Mouse (Mus musculus) midbrain, postnatal 0 days (tissue): ENCODE results near the gene Tmem274. TPM values are rescaled to one million over a fixed set of nuclear protein-coding genes. Genes with fewer than 3 reads are reported as not detected.
A peak's percentile ranks its signal among the peaks of the same experiment; 100 is the strongest.

Source experiments
- ATAC-seq: fragments of 200-750 bp; cut with Nextera tagmentation; 2 replicates; pipeline ENCODE4 v1.8.0; 2017; ENCODE audit warnings: moderate number of reproducible peaks, mild to moderate bottlenecking, moderate TSS enrichment, moderate library complexity; ENCODE audit not compliant: low FRiP score
- DNase-seq: peaks from one replicate; pipeline ENCODE4 v3.0.0-alpha.2; 2015; ENCODE audit warnings: low spot score
- H3K27ac ChIP-seq: fragments of 300-500 bp; sonication (generic); 2 replicates; pipeline ENCODE4 v1.5.1; 2014; ENCODE audit warnings: low read depth, mild to moderate bottlenecking, low read length, mixed read lengths
- H3K27me3 ChIP-seq: fragments of 300-500 bp; sonication (generic); 2 replicates; pipeline ENCODE4 v1.6.1; 2014; ENCODE audit warnings: low read length, control low read depth, mixed read lengths; ENCODE audit not compliant: insufficient read depth
- H3K36me3 ChIP-seq: fragments of 300-500 bp; sonication (generic); 2 replicates; pipeline ENCODE4 v1.6.1; 2014; ENCODE audit warnings: low read length, control low read depth, mixed read lengths; ENCODE audit not compliant: insufficient read depth
- H3K4me1 ChIP-seq: fragments of 300-500 bp; sonication (generic); 2 replicates; pipeline ENCODE4 v1.6.1; 2014; ENCODE audit warnings: mild to moderate bottlenecking, control low read depth, antibody characterized with exemption, low read length, mixed read lengths; ENCODE audit not compliant: insufficient read depth
- H3K4me2 ChIP-seq: fragments of 300-500 bp; sonication (generic); 2 replicates; pipeline ENCODE4 v1.6.1; 2014; ENCODE audit warnings: low read depth, mild to moderate bottlenecking, low read length, mixed read lengths; ENCODE audit not compliant: poor library complexity, severe bottlenecking
- H3K4me3 ChIP-seq: fragments of 300-500 bp; sonication (generic); 2 replicates; pipeline ENCODE4 v1.5.1; 2014; ENCODE audit warnings: low read depth, mild to moderate bottlenecking, low read length, moderate library complexity
- H3K9ac ChIP-seq: fragments of 300-500 bp; sonication (generic); replicated peaks from 2 replicates; pipeline ENCODE4 v1.6.1; 2014; ENCODE audit warnings: mild to moderate bottlenecking, low read length, moderate library complexity, mixed read lengths; ENCODE audit not compliant: poor library complexity, severe bottlenecking
- H3K9me3 ChIP-seq: fragments of 300-500 bp; sonication (generic); 2 replicates; pipeline ENCODE4 v1.6.1; 2016; ENCODE audit warnings: low read length, control low read depth
- CTCF ChIP-seq: IDR thresholded peaks from 2 replicates; pipeline ENCODE4 v1.5.1; 2016; ENCODE audit warnings: antibody characterized with exemption, mild to moderate bottlenecking
- WGBS: fragments of 180-500 bp; shearing (Covaris S2); extraction: QIAGEN DNeasy Blood & Tissue Kit; methylation state at CpG from one replicate; pipeline ENCODE4 v1.1.7; 2014; 5-methylcytosine and 5-hydroxymethylcytosine counted together
- polyA plus RNA-seq: library from polyadenylated mRNA; unstranded; fragments of >200 nt; fragmentation: Nextera tagmentation; extraction: Ambion mirVana; gene quantifications from 2 replicates; pipeline ENCODE4 v1.2.1, GENCODE M21; 2015
- total RNA-seq: library from RNA; depleted of rRNA; stranded (reverse); fragments of >200 nt; gene quantifications from 2 replicates; pipeline ENCODE4 v1.2.3, GENCODE M21; 2014

Tmem274 gene
- total and polyA plus RNA-seq, 2 experiments from 2014 or later: not detected

DNA sequence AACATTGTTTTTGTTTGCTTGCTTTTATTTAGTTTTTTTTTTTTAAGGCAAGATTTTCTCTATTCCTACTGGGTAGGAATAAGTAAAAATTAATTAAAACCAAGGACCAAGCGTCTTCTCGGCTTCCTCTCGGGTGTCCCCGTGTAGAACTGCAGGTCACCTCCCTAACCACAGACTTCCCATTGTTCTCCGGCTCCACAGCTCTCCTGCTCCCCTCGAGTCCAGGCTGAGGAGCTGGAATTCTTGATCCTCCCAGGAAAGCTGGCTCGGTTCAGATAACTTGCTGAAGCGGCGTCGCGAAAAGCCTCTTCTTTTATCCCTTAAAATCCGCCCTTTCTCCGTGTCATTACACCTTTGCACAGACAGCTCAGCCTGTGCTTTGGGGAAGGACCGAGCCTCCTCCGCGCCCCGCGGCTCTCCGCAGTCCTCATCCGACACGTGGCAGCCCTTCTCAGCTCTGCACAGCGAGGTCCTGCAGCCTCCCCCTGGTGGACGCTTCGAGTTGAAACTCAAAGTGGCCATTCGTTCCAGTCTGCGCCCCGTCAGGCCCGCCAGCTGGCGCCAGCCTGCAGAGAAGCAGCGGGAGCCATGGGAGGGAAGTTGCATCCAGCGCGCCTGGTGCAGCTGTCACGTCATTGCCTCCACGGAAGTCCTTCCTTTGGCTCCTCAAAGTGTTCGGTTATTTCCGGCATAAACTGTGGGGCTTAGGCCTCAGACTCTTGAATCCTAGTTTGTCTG lies 32.0 kb upstream of the Tmem274 start:
- Histone ChIP-seq H3K9ac (peak overlapping the region; percentile 65), H3K4me2 (peak overlapping the region; percentile 54), H3K27me3 (no peaks in the 10 kb centered on the region), H3K9me3 (no peaks in the 10 kb centered on the region), H3K4me3 (peak overlapping the region; percentile 33), H3K4me1 (no peaks in the 10 kb centered on the region), H3K27ac (peak overlapping the region; percentile 89), H3K36me3 (no peaks in the 10 kb centered on the region)
- peak; percentile 98 for TF ChIP-seq CTCF
- DNase-seq (peak; percentile 97), ATAC-seq (peak; percentile 96)
- WGBS: under 1% methylated on average over 36 of the region's 36 CpGs

DNA sequence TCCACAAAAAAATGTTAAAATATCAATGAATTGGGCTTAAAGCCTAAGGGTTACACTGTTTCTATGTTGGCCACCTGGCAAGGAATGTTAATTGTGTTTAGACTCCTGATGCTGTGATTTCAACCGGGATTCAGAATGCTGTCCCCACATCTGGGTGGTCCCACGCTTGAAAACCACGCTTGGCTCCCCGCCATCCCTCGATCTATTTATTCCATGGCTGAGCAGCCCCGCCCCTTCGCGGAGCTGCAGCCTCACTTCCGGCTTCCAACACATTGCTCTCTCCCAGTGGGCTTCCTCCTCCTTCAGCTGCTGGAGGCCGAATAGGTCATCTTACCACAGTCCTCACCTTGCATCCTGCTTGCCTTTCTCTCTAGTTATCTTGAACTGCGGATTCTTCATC lies 31.3 kb upstream of the Tmem274 start:
- H3K4me1 ChIP-seq: no peaks in the 10 kb centered on the region
- DNase-seq (peak; percentile 75), ATAC-seq (peak; percentile 75)
- H3K4me2 ChIP-seq: peak overlapping the region; percentile 54
- H3K36me3 ChIP-seq: no peaks in the 10 kb centered on the region
- H3K27ac ChIP-seq: peak overlapping the region; percentile 89
- 0 out of 2 replicates have a peak overlapping the region, but pooled peaks have one; percentile 65 for H3K9ac ChIP-seq
- no peaks in the 10 kb centered on the region for H3K9me3 ChIP-seq
- no peak for TF ChIP-seq CTCF
- peak overlapping the region; percentile 33; the same call in 1 of the 2 replicates for H3K4me3 ChIP-seq
- H3K27me3 ChIP-seq: no peaks in the 10 kb centered on the region
- 2% methylated on average over 11 of the region's 11 CpGs for WGBS

DNA sequence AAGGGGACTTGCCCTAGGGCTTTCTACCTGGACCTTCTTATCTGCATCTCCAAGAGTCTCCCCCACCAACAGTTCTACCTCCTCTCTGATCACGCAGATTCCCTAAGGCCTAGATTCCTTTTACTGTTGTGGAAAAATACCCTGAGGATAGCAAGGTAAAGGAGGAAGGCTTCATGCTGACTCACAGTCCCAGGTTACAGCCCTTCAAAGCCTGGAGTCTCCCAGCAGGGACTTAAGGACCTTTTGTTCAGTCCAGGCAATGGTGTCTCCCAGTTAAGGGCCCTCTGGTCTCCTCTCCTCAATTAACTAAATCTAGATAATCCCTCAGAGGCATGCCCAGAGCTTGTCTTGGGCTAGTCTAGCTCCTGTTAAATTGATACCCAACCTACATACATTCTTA lies 30.9 kb upstream of the Tmem274 start:
- Histone ChIP-seq H3K9ac (no peak overlapping the region), H3K4me1 (no peaks in the 10 kb centered on the region), H3K36me3 (no peaks in the 10 kb centered on the region), H3K4me3 (no peak overlapping the region), H3K9me3 (no peaks in the 10 kb centered on the region), H3K4me2 (peak overlapping the region; percentile 54; the same call in 1 of the 2 replicates), H3K27me3 (no peaks in the 10 kb centered on the region), H3K27ac (peak overlapping the region; percentile 89)
- no peak for TF ChIP-seq CTCF
- DNase-seq (no peak), ATAC-seq (no peak)
- 32% methylated on average over 1 of the region's 1 CpGs for WGBS

DNA sequence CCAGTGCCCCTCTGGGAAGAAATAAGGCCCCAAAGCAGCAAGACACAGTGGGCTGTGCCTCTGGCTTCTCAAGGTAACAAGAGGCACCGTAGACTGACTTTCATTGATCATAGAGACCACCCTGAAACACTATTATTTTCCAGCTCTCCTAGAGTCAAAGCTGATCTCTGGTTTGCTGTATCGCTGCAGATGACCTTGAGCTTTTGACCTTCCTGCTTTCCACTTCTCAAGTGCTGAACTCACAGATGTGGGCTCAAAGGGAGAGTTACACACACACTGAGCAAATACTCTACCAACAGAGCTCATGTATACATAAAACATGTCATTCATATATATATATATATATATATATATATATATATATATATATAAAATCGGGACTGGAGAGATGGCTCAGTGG lies 26.5 kb upstream of the Tmem274 start:
- Histone ChIP-seq H3K4me2 (no peak overlapping the region), H3K36me3 (no peaks in the 10 kb centered on the region), H3K4me1 (no peaks in the 10 kb centered on the region), H3K27ac (no peak overlapping the region), H3K27me3 (no peaks in the 10 kb centered on the region), H3K9ac (no peak overlapping the region), H3K4me3 (no peak overlapping the region), H3K9me3 (no peaks in the 10 kb centered on the region)
- ATAC-seq (no peak), DNase-seq (no peak)
- no peak for TF ChIP-seq CTCF
- 90% methylated on average over 3 of the region's 3 CpGs for WGBS

DNA sequence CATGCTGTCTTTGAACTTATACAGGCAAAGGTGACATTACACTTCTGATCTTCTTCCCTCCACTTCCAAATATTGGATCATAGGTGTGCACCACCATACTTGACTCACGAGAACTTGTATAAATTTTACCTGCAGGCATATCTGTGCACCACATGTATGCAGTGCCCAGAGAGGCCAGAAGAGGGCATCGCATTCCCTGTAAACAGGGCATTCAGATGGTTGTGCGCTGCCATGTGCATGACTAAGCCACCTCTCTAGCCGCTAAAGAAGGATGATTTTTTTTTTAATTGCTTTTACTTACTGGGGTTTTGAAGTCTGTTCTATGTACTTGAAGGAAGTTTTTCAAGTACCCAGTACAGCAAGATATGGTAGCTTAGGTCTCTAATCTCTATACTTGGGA lies 23.5 kb upstream of the Tmem274 start:
- Histone ChIP-seq H3K36me3 (no peaks in the 10 kb centered on the region), H3K4me1 (no peaks in the 10 kb centered on the region), H3K27me3 (no peaks in the 10 kb centered on the region), H3K27ac (no peak overlapping the region), H3K4me2 (no peak overlapping the region), H3K9me3 (no peaks in the 10 kb centered on the region), H3K9ac (no peak overlapping the region), H3K4me3 (no peak overlapping the region)
- ATAC-seq (no peak), DNase-seq (peak; percentile 19)
- peak; percentile 60 for TF ChIP-seq CTCF
- 92% methylated on average over 4 of the region's 4 CpGs for WGBS

DNA sequence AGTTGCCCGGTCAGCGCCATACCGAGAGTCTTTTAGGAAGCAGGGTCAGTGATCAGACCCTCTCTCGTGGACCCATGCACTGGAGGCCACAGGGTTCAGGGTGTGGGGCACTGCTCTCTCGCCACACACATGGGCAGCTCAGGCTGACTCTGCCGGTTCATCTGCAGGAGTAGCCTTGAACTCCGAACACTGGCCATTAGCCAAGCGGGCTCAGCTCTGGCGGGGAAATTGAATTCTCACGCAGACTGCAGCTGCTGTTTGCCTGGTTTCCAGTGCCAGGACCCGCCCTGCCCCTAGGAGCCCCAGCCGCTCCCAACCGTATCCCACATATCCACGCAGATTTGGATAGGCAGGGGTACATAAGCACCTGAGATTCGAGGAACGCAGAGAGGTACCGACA lies 22.9 kb upstream of the Tmem274 start:
- no peak for TF ChIP-seq CTCF
- H3K9ac ChIP-seq: no peak overlapping the region
- DNase-seq (no peak), ATAC-seq (no peak)
- WGBS: 87% methylated on average over 17 of the region's 17 CpGs
- no peak overlapping the region for H3K4me3 ChIP-seq
- no peaks in the 10 kb centered on the region for H3K9me3 ChIP-seq
- H3K27ac ChIP-seq: no peak overlapping the region
- H3K4me1 ChIP-seq: no peaks in the 10 kb centered on the region
- no peaks in the 10 kb centered on the region for H3K27me3 ChIP-seq
- no peaks in the 10 kb centered on the region for H3K36me3 ChIP-seq
- H3K4me2 ChIP-seq: no peak overlapping the region
